Mouse (Mus musculus): ENCODE results near the gene Exoc3l2. TPM values are rescaled to one million over a fixed set of nuclear protein-coding genes. Genes with fewer than 3 reads are reported as not detected.
A peak's percentile ranks its signal among the peaks of the same experiment; 100 is the strongest.

The Exoc3l2 gene
- polyA plus RNA-seq, 1 experiment = not detected

DNA sequence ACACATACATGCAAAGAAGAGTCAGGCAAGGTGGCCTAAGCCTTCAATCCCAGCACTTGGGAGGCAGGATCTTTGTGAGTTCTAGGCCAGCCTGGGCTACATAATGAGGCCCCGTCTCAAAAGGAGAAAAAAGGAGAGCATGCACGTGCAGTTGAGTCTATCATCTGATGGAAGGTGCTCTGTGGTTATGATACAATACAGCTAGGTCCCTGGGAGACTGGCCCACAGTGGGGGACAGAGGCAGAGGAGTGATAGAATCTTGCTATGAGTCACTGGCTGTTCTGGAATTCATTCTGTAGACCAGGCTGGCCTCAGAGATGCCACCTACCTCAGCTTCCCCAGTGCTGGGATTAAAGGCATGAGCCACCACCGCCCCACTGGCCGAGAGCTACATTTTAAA, 688 bp upstream of the Exoc3l2 start:
- Histone ChIP-seq H3K27ac (ENCODE audit: insufficient read depth, low read length) (no peak overlapping the region), H3K4me1 (ENCODE audit: control insufficient read depth, insufficient read depth, low read length) (0 out of 2 replicates have a peak, but pooled peaks cover 4% of the 10 kb centered on the region), H3K4me3 (ENCODE audit: insufficient read depth, low read length) (no peak overlapping the region)
- TF ChIP-seq POLR2A (IDR thresholded peaks at IDR 0.05; ENCODE audit: low read depth, low read length) = no peak
- no peak for TF ChIP-seq CTCF (IDR thresholded peaks at IDR 0.05; ENCODE audit: borderline replicate concordance, insufficient read depth, low read length)

DNA sequence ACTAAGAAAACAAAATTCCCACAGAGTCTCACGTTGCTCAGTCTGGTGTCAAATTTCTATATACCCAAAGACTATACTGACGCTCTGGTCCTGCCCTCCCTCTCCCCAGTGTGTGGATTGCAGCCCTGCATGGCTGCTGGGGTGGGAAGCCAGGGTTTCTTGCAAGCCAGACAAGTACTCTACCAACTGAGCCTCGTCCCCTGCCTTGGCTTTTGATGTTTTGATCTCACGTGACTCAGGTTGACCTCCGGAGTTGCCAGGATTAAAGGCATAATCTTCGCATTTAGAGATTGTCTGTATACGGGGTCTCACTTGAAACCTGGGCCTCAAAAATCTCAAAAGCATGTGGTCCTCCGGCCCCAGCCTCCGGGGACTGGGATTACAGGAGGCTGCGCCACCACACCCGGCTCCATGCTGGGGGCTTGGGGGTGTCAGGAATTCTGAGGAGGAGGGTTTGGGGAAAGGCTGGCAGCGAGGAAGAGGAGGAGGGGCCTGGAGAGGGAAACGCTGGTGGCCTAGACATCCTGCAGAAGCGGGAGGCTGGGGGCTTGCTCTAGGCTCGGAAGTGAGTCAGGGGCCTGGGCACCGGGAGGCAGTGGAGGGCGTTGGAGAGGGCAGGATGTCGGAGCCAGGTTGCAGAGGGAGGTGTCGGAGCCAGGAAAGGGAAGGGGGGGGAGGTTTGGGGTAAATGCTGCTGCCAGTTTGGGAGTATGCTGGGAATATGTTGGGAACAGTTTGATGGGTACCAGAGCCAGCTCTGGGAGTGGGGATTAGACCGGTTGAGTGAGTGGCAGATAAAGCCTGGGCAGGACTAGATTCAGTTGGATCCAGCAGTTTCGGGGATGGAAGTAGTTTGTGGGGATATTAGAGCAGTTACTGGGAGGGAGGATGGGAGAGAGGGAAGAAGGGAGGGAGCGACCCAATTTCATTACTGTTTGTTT, 1.5 kb downstream of the Exoc3l2 start:
- no peak for TF ChIP-seq POLR2A (IDR thresholded peaks at IDR 0.05; ENCODE audit: low read depth, low read length)
- Histone ChIP-seq H3K4me1 (ENCODE audit: control insufficient read depth, insufficient read depth, low read length) (0 out of 2 replicates have a peak, but pooled peaks cover 4% of the 10 kb centered on the region), H3K4me3 (ENCODE audit: insufficient read depth, low read length) (no peak overlapping the region), H3K27ac (ENCODE audit: insufficient read depth, low read length) (no peak overlapping the region)

DNA sequence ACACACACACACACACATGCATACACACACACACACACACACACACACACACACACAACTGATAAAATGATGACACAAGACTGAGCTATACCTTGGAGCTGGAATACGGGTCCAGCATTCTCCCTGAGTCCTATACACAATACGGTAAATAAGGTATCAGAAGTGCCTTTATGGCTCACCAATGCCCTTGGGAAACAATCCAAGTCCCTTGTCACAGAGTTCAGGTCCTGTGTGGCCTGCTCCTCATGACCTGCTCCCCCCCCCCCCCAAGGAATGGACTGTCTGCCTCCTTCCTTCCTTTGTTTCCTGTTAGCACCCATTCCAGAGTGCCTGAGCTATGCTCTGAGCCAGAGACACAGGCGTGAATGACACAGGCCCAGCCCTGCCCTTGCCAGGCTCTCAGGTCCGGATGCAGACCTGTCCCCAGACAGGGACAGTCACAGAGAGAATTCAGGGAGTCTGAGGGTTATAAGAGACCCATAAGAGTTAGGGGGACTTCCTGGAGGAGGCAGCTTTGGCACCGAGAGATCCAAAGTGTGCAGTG, 3.5 kb downstream of the Exoc3l2 start:
- 0 out of 2 replicates have a peak, but pooled peaks cover 4% of the 10 kb centered on the region for H3K4me1 ChIP-seq (ENCODE audit: control insufficient read depth, insufficient read depth, low read length)
- TF ChIP-seq POLR2A (IDR thresholded peaks at IDR 0.05; ENCODE audit: low read depth, low read length) (no peak), CTCF (IDR thresholded peaks at IDR 0.05; ENCODE audit: borderline replicate concordance, insufficient read depth, low read length) (no peak)
- no peak overlapping the region for H3K4me3 ChIP-seq (ENCODE audit: insufficient read depth, low read length)
- no peak overlapping the region for H3K27ac ChIP-seq (ENCODE audit: insufficient read depth, low read length)

DNA sequence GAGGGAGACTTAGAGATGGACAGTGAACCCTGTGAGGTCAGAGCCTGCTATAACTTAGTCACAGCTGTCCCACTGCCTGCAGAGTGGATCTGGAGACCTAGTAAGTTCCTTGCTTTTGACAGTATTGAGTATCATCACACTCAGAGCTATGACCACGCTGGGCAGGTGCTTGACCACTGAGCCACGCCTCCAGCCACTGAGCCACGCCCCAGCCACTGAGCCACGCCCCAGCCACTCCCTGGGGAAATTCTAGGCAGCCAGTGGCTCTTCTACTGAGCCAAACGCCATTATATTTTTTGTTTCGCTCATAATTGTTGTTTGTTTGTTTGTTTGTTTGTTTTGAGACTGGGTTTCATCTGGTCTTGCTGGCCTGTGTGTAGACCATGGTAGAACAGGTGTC, 4.5 kb downstream of the Exoc3l2 start:
- Histone ChIP-seq H3K27ac (ENCODE audit: insufficient read depth, low read length) (no peak overlapping the region), H3K4me3 (ENCODE audit: insufficient read depth, low read length) (no peak overlapping the region), H3K4me1 (ENCODE audit: control insufficient read depth, insufficient read depth, low read length) (0 out of 2 replicates have a peak, but pooled peaks cover 4% of the 10 kb centered on the region)
- TF ChIP-seq POLR2A (IDR thresholded peaks at IDR 0.05; ENCODE audit: low read depth, low read length) (no peak), CTCF (IDR thresholded peaks at IDR 0.05; ENCODE audit: borderline replicate concordance, insufficient read depth, low read length) (no peak)

DNA sequence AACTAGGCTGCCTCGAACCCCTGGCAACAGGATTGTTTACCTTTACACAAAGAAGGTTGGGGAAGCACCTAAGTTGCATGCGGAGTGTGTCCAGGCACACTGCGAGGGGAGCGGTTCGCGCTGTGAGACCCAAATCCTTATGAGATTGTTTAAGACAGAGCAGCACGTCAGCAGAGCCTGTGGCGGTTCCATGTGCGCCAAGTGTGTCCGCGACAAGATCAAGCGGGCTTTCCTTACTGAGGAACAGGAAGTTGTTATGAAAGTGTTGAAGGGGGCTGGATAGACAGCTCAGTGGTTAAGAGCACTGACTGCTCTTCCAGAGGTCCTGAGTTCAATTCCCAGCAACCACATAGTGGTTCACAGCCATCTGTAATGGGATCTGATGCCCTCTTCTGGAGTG, 5.1 kb downstream of the Exoc3l2 start:
- Histone ChIP-seq H3K4me1 (ENCODE audit: control insufficient read depth, insufficient read depth, low read length) (0 out of 2 replicates have a peak, but pooled peaks cover 4% of the 10 kb centered on the region), H3K27ac (ENCODE audit: insufficient read depth, low read length) (no peak overlapping the region), H3K4me3 (ENCODE audit: insufficient read depth, low read length) (no peak overlapping the region)
- no peak for TF ChIP-seq POLR2A (IDR thresholded peaks at IDR 0.05; ENCODE audit: low read depth, low read length)
- no peak for TF ChIP-seq CTCF (IDR thresholded peaks at IDR 0.05; ENCODE audit: borderline replicate concordance, insufficient read depth, low read length)

DNA sequence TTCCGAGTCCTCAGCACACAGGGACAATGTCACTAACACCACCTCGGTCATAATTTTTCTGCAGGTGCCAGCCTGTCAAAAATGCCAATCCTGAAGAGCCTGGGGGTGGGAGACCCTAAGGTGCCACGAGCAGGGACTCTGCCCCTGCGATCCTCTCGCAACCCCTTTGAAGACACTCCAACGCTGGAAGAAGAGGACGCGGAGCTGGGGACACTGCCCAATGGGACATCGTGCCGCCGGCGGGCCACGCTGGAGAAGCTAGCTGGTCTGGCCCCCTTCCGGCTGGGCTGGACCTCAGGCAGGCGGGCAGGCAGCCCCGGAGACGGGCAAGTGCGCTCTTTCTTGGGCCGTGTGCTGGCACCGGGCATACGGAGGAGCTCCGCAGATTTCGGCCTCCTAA, 6.3 kb downstream of the Exoc3l2 start:
- H3K27ac ChIP-seq (ENCODE audit: insufficient read depth, low read length) = no peak overlapping the region
- TF ChIP-seq POLR2A (IDR thresholded peaks at IDR 0.05; ENCODE audit: low read depth, low read length) (no peak), CTCF (IDR thresholded peaks at IDR 0.05; ENCODE audit: borderline replicate concordance, insufficient read depth, low read length) (no peak)
- 0 out of 2 replicates have a peak, but pooled peaks cover 3% of the 10 kb centered on the region for H3K4me1 ChIP-seq (ENCODE audit: control insufficient read depth, insufficient read depth, low read length)
- no peak overlapping the region for H3K4me3 ChIP-seq (ENCODE audit: insufficient read depth, low read length)

DNA sequence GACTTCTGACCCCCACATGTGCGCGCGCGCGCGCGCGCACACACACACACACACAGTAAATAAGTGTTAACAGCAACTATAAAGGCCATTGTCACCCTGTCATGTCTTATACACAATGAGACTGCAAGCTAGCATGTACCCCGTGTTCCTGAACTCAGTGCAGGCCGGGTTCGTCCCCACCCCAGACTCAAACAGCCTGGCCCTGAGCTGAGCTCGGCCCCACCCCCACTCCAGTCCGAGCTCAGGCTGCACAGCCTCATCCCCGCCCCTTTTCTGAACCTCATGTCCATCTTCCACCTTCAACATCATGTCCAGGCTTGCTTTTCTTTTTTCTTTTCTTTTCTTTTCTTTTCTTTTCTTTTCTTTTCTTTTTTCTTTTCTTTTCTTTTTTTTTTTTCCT, 7.2 kb downstream of the Exoc3l2 start:
- TF ChIP-seq CTCF (IDR thresholded peaks at IDR 0.05; ENCODE audit: borderline replicate concordance, insufficient read depth, low read length) (no peak), POLR2A (IDR thresholded peaks at IDR 0.05; ENCODE audit: low read depth, low read length) (no peak)
- Histone ChIP-seq H3K4me1 (ENCODE audit: control insufficient read depth, insufficient read depth, low read length) (no peaks in the 10 kb centered on the region), H3K27ac (ENCODE audit: insufficient read depth, low read length) (no peak overlapping the region), H3K4me3 (ENCODE audit: insufficient read depth, low read length) (no peak overlapping the region)

DNA sequence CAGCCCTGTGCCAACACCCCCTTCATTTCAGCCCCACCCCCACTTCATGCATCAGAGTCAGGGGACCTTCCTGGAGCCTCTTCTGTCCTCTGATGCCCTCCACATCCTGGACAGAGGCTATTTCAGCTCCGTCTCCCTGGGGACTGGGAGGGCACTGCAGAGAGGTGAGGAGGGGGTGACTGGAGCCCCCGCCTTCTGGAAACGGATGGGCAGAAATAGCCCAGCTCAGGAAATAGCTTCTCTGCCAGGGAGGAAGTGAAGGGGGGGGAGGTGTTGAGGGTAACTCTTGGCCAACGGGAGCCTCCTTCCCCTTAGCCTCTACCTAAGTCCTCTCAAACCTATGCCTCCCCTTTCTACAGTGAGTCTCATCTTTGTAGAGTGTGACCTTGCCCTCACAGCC, 9.3 kb downstream of the Exoc3l2 start:
- Histone ChIP-seq H3K27ac (ENCODE audit: insufficient read depth, low read length) (no peak overlapping the region), H3K4me3 (ENCODE audit: insufficient read depth, low read length) (no peak overlapping the region), H3K4me1 (ENCODE audit: control insufficient read depth, insufficient read depth, low read length) (no peaks in the 10 kb centered on the region)
- no peak for TF ChIP-seq CTCF (IDR thresholded peaks at IDR 0.05; ENCODE audit: borderline replicate concordance, insufficient read depth, low read length)
- TF ChIP-seq POLR2A (IDR thresholded peaks at IDR 0.05; ENCODE audit: low read depth, low read length) = no peak

DNA sequence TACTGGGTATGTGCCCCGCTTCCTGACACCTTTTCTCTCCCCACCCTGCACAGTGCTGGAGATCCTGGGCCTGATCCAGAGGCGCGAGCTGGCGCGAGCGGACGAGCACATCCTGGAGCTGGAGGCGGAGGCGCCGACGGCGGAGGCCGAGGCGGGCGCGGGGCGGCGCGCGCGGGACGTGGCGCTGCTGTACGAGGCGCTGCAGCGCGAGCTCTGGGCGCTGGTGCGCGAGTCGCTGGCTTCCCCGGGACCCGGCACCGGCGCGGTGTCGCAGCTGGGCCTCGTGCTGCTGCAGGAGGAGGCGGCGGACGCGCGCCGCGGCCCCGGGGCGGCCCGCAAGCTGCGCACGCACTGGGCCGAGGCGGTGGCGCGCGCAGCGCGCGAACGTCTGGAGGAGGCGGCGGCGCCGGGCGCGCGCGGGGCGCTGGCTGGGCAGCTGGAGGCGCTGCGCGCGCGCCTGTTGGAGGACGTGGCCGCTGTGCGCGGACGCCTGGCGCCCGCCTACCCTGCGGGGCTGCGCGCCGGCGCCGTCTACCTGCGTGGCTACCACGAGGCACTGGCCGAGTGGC, 10.8 kb downstream of the Exoc3l2 start:
- H3K27ac ChIP-seq (ENCODE audit: insufficient read depth, low read length) = no peak overlapping the region
- H3K4me3 ChIP-seq (ENCODE audit: insufficient read depth, low read length) = peak overlapping the region; percentile 50
- H3K4me1 ChIP-seq (ENCODE audit: control insufficient read depth, insufficient read depth, low read length) = no peaks in the 10 kb centered on the region
- TF ChIP-seq CTCF (IDR thresholded peaks at IDR 0.05; ENCODE audit: borderline replicate concordance, insufficient read depth, low read length) (no peak), POLR2A (IDR thresholded peaks at IDR 0.05; ENCODE audit: low read depth, low read length) (peak; percentile 25; the same call in 1 of the 2 replicates)

DNA sequence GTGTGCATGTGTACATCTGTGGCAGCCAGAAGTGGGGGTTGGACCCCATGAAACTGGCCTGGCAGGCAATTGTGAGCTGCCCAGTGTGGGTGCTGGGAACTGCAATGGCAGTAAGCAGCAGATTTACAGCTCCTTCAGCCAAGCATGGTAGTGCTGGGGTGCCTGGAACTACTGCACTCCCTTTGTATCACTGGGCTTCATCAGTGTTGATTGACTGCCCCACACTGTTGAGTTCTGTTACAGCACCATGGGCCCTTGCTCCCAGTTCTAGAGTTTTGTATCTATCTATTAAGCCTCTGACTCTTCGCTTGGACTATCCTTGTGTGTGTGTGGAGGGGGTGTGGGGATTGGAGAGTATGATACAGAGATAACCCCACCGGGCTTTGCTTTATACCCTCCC, 14.0 kb downstream of the Exoc3l2 start:
- H3K4me1 ChIP-seq (ENCODE audit: control insufficient read depth, insufficient read depth, low read length) = no peaks in the 10 kb centered on the region
- TF ChIP-seq POLR2A (IDR thresholded peaks at IDR 0.05; ENCODE audit: low read depth, low read length) = no peak
- no peak for TF ChIP-seq CTCF (IDR thresholded peaks at IDR 0.05; ENCODE audit: borderline replicate concordance, insufficient read depth, low read length)
- H3K27ac ChIP-seq (ENCODE audit: insufficient read depth, low read length) = no peak overlapping the region
- no peak overlapping the region for H3K4me3 ChIP-seq (ENCODE audit: insufficient read depth, low read length)
